Mouse (Mus musculus) adrenal gland, postnatal 10 days (tissue): Measurements from ENCODE around the gene Mob3a. TPM values are rescaled to one million over a fixed set of nuclear protein-coding genes. Genes with fewer than 3 reads are reported as not detected.
A peak's percentile ranks its signal among the peaks of the same experiment; 100 is the strongest.

Experiments
- DNase-seq: peaks from one replicate; pipeline ENCODE4 v3.0.0; 2021; ENCODE audit warnings: mixed read lengths
- total RNA-seq, 2 experiments: library from RNA; stranded (reverse); gene quantifications; 2 replicates each; pipeline ENCODE4 v1.2.3; 2021

The Mob3a gene
- total RNA-seq, 2 experiments from 2014 or later: 17.7 to 20.1 TPM

GRCm38 (mm10) chr10:80700038-80700504 is 1.7 kb downstream of the Mob3a start:
- no peak for DNase-seq

DNA sequence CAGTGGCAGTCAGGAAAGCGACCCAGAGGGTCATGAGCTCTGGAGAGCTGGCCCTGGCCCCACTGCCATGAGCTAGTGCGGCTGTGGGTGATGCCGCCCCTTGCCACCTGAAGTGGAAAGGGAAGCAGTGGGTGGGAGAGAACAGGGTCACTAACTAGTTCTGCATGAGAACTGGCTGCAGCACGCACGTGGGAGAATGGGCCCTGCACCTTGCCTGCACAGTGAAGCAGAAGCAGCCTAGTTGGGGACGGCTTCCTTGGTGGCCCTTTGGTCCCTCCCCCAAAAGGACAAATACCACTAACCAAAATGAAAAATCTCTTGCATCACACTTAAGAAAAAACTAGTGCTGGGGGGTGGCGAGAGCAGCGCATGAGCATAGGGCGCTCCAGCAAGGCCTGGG is 3.2 kb downstream of the Mob3a start:
- DNase-seq: no peak

DNA sequence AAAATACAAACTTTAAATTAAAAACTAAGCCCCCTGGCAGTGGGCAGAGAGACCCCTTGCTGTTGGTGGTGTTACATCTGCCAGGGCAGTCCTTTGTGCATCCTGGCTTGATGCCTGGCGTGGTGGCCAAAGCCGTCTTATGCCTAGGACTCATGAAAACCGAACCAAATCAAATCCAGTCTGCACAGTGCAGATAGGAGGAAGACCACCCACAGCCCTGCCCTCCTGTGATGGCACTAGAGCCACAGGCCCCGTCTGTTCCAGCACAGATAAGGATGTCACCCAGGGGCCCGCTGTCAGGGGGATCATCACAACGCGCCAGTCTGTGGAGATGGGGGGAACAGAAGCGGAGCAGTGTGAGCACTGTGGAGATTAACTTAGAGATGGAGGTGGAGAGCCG is 4.0 kb downstream of the Mob3a start:
- DNase-seq: no peak

GRCm38 (mm10) chr10:80697393-80697787 is 4.4 kb downstream of the Mob3a start:
- DNase-seq: no peak

GRCm38 (mm10) chr10:80696502-80697392 is 5.0 kb downstream of the Mob3a start:
- no peak for DNase-seq

DNA sequence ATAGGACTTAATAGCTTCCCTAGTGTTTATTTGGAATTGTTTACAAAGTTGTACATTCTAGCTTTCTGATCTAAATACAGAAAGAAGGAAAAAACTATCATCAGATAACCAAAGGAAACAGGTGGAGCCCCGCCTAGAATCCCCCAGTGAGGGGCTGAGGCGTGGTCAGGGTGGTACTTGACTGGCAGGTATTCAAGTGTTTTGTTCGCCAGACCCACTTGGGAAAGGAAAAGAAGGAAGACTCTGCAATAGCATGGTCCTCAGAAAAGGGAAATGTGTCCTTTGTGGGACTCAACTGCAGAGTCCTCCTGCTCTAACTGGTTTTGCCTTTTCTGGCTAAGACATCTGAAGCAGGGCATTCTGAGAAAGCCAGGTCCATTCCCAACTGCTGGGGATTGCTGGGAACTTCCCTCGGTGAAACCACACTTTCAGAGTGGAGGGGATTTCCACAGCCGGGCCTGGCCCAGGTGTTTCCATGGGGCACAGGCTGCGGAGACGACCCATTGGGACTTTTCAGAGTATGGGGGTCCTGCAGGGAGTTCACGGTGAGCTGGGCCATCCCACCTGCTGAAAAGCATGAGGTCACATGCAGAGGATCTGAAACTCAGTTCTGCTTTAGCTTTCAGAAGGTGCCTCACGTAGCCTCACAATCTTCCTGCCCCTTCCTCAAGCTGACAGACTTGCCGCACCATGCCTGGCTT is 5.8 kb downstream of the Mob3a start:
- DNase-seq: no peak

GRCm38 (mm10) chr10:80695186-80695585 is 6.6 kb downstream of the Mob3a start:
- peak; percentile 61 for DNase-seq

DNA sequence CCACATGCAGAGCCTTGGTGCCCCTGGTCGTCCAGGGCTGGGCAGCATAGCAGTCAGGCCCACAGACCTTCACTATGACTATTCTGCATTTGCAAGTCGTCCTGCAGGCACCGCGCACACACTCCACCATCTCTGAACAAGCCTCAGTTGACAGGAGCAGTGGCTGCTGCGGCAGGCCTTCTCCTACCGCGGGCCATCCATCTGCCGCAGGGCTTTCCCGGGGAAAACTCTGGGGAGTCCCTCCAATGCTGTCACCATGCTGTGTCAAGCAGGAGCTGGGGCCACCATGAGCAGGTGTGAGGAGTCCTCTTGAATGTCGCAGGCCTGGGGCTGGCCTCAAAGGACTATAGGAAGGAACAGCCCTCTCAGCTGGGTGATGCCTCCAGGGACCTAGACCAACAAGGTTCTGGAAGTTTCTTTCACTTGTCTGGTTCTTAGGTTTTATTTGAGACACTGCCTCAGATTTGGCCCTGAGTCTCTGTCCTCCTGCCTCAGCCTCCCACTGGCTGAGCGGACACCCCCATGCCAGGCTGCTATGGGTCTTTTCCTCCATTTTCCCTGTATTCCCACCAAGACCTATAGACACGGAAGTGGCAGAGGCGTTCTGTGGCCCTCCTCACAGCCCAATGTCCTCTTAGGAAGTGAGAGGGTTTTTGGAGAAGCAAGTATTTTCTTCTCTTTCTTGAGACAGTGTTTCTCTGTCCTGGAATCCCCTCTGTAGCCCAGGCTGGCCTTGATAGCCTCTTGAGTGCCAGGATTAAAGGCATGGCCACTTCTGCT is 7.4 kb downstream of the Mob3a start:
- no peak for DNase-seq

DNA sequence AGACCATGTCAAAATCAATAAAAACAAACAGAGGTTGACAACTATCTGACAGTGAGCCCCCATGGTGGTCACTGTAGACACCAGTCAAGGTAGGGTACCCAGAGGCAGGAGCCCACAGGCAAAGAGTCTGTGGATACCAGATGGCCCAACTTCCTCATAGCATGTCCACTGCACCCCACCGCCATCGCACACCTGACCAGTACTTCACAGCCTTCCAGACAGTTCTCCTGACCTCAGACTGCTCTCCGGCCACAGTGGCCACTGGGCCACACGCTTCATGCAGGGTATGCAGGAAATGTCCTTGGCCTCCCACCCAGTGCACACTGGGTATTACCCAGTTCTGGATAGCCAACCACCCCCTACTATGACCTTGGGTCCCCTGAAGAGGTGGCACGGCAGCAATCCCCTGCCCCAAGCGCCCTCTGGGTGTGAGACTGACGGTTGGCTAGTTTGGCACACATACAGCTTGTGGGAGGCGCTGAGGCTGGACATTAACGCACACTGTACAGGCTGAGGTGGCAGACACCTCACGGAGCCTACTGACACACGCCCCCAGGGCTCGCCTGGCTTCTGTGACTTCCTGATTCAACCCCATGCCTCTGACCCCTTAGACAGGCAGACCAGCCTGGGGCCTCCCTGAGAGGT is 8.3 kb downstream of the Mob3a start:
- no peak for DNase-seq

DNA sequence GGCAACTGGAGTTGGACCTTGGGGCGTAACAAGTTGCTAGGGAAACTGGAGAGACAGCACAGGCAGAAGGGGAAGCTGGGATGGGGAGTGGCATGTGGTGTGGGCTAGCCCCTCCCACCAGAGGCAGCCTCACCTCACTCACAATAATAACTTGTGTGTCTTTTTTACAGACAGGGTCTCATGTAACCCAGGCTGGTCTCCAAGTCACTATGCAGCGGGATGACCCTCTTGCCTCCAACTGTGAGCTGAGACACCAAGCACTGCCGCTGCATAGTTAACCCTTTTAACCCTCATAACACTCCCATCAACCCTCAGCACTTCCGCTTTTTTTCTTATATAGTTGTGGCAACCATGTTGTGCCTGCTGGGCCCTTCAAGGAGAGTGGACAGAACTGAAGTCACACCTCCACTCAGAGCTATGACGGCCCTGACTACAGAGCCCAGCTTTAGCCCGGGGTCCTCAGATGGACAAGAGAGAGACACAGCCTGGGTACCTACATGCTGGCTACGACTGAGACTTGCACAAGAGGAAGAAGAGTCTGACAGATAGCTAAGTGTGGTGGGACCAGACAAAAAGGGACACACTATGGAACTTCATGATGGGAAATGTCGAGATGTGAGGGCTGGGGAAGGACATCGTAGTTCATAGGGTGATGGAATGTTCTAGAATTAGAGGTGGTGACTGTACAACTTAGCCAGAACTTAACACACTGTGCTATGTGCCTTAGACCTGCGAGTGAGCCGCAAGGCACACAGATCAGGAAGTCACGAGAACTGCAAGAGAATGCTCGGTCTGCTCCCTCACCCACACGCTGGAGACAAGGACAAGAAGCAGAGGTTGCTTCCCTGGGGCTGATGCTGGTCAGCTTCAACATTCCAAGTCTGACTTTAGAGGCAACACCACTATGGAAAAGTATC is 9.3 kb downstream of the Mob3a start:
- no peak for DNase-seq

DNA sequence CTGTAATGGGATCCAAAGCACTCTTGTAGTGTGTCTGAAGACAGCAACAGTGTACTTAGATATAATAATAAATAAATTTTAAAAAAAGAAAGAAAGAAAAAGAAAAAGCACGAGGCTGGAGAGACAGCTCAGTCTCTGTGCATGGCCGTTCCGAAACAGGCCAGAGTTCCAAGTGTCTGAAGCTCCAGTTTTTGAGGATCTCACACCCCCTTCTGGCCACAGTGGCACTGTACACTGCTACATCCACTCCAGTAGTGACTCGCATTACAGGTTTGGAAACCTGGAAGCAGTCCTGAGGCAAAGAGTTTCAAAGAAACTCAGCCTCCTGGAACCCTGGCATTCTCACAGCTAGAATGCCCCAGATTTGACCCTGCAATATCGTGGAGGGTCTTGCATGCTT is 13.9 kb downstream of the Mob3a start:
- DNase-seq: peak; percentile 79

DNA sequence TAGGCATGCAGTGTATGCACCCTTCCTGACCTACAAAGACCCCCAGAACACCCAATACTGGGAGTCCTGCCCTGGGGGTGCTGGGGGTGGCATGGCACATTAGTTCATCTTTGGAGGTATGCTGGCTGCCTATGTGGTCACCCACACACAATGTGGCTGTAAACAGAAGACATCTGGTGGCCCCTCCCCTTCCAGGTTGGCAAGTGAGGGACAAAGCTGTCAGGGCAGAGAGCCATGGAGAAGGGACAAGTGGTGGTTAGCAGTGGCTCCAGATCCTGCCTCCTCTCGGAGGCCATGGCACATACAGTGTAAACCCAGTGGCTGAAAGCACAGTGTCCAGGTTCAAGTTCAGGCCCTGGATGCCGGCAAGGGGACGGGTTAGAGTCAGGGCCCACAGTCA is 15.2 kb downstream of the Mob3a start:
- DNase-seq: no peak

DNA sequence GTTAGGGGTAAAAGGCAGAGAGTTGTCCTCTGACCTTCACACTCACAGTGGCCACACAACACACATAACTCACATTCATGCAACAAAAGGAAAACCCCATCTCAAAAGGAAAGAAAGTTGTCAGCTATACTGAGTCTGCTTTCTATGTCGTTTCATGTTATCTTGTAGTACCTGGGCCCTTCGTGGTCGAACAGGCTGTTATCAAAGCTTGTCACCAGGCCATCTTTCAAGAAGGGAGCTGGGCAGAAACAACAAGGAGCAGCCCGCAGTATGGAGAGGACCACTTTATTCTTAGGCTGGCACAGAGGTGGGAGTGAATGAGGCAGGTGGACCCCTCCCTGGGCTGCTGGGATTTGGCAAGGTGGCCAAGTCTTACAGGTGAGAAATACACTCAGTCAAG is 16.8 kb downstream of the Mob3a start:
- DNase-seq: no peak

DNA sequence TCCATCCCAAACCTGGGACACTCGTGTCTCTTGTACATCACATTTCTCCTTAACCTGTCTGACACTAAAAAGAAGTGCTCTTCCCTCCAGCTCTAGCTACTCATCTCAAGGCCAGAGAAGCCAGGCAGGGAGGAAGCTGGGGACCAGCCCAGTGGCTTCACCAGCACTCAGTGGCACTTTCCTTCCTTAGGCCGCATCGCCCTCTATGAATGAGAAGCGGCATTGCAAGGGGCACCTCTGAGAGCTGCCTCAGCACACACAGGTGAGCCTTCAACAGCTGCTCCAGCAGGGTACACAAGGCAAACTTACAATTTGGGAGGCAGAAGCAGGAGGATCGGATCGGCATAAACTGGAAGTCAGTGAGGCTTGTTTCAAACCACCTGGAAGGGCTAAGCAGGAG is 17.6 kb downstream of the Mob3a start:
- peak; percentile 82 for DNase-seq

GRCm38 (mm10) chr10:80683647-80684046 is 18.1 kb downstream of the Mob3a start:
- no peak for DNase-seq

- DNase-seq: no peak
These were observed 19.8 kb downstream of the Mob3a start for GRCm38 (mm10) chr10:80682003-80682402.

DNA sequence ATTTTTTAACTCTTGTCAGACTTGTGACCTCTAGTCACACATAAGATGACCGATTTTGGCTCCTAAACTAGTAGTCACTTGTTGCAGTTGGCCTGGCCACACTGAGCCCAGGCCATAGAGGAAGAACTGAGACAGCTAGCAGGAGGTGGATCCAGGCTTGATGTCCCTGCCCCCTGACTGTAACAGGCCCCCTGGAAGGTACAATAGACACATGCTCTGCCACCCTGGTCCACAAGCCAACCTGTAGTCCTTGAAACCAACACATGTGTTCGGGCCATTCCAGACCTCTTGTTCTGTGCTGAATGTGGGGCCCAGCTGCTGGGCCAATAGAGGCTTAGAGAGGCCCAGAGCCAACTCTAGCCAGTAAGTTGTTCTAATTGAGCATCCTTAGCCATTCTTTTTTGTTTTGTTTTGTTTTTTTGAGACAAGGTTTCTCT is 21.5 kb downstream of the Mob3a start:
- no peak for DNase-seq

- peak; percentile 71 for DNase-seq
These were observed 22.1 kb downstream of the Mob3a start for GRCm38 (mm10) chr10:80679556-80680259.

DNA sequence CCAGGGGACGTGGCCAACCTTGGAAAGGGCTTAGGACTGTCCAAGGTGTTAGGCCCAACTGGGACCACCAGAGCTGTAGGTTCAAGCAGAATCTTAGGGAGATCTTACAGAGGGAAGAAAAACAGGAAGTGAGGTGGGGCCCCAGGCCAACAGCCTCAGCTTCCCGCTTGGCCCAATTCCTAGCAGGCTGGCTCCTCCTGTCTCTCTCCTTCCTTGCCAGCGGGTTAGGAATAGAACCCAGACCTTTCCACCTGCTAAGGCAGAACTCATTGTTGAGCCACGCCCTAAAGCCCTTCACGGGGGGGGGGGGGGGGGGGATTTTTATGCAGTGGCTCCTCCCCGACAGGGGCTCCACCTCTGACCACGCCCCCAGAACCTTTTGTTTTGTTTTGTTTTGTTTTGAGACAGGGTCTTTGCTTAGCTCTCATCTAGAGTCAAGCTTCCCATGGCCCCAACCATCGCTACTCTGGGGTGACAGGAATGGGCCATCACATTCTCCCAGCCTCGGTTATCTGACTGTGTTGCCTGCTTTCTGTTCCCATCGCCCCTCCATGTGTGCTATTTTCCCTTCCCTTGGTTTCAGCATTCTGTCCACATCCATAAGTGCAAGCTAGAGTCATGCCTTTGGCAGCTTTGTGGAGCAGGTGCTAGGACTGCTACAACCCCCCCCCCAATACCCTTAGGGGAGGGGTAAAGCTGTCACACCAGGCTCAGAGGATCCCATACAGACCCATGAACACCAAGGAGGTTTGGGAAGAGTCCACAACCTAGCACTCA is 23.0 kb downstream of the Mob3a start:
- peak; percentile 67 for DNase-seq
